Mouse (Mus musculus): ENCODE data around the gene Cd302. TPM values are rescaled to one million over a fixed set of nuclear protein-coding genes. Genes with fewer than 3 reads are reported as not detected.
A peak's percentile ranks its signal among the peaks of the same experiment; 100 is the strongest.

The Cd302 gene
- polyA plus RNA-seq, 1 experiment from 2014 or later, result 58.5 TPM

GRCm38 (mm10) chr2:60260621-60261350 is 23.5 kb downstream of the Cd302 start:
- Histone ChIP-seq H3K27me3 (replicated peaks; ENCODE audit: control insufficient read depth, insufficient read depth, low read length) (no peaks in the 10 kb centered on the region), H3K36me3 (ENCODE audit: control insufficient read depth, insufficient read depth) (peaks cover 12% of the 10 kb centered on the region; the same call in 1 of the 2 replicates), H3K4me2 (replicated peaks; ENCODE audit: low read depth) (no peak overlapping the region), H3K4me3 (ENCODE audit: low read depth, low read length) (no peak overlapping the region), H3K4me1 (replicated peaks; ENCODE audit: control insufficient read depth, insufficient read depth, low read length) (peaks cover 4% of the 10 kb centered on the region; the same call in 1 of the 2 replicates), H3K9me3 (ENCODE audit: control insufficient read depth) (no peaks in the 10 kb centered on the region), H3K27ac (ENCODE audit: low read depth, low read length) (peak overlapping the region; percentile 87), H3K9ac (ENCODE audit: low read depth, low read length) (no peak overlapping the region)
- no peak for TF ChIP-seq CTCF (IDR thresholded peaks at IDR 0.05; ENCODE audit: low read depth)
- WGBS, result 54% methylated on average over 5 of the region's 5 CpGs
- peak; percentile 76 for ATAC-seq

GRCm38 (mm10) chr2:60259186-60259585 is 25.1 kb downstream of the Cd302 start:
- H3K4me3 ChIP-seq (ENCODE audit: low read depth, low read length), result no peak overlapping the region
- H3K36me3 ChIP-seq (ENCODE audit: control insufficient read depth, insufficient read depth), result peaks cover 19% of the 10 kb centered on the region
- no peak for ATAC-seq
- H3K9ac ChIP-seq (ENCODE audit: low read depth, low read length), result no peak overlapping the region
- TF ChIP-seq CTCF (IDR thresholded peaks at IDR 0.05; ENCODE audit: low read depth), result no peak
- H3K27me3 ChIP-seq (replicated peaks; ENCODE audit: control insufficient read depth, insufficient read depth, low read length), result no peaks in the 10 kb centered on the region
- 96% methylated on average over 5 of the region's 5 CpGs for WGBS
- H3K4me1 ChIP-seq (replicated peaks; ENCODE audit: control insufficient read depth, insufficient read depth, low read length), result peaks cover 4% of the 10 kb centered on the region; the same call in 1 of the 2 replicates
- H3K4me2 ChIP-seq (replicated peaks; ENCODE audit: low read depth), result no peak overlapping the region
- H3K9me3 ChIP-seq (ENCODE audit: control insufficient read depth), result no peaks in the 10 kb centered on the region
- H3K27ac ChIP-seq (ENCODE audit: low read depth, low read length), result no peak overlapping the region

- H3K4me3 ChIP-seq (ENCODE audit: low read depth, low read length), result no peak overlapping the region
- H3K9ac ChIP-seq (ENCODE audit: low read depth, low read length), result no peak overlapping the region
- peaks cover 4% of the 10 kb centered on the region for H3K4me1 ChIP-seq (replicated peaks; ENCODE audit: control insufficient read depth, insufficient read depth, low read length)
- no peak overlapping the region for H3K27ac ChIP-seq (ENCODE audit: low read depth, low read length)
- peaks cover 20% of the 10 kb centered on the region for H3K36me3 ChIP-seq (ENCODE audit: control insufficient read depth, insufficient read depth)
- H3K9me3 ChIP-seq (ENCODE audit: control insufficient read depth), result no peaks in the 10 kb centered on the region
- TF ChIP-seq CTCF (IDR thresholded peaks at IDR 0.05; ENCODE audit: low read depth), result no peak
- no peaks in the 10 kb centered on the region for H3K27me3 ChIP-seq (replicated peaks; ENCODE audit: control insufficient read depth, insufficient read depth, low read length)
- no peak overlapping the region for H3K4me2 ChIP-seq (replicated peaks; ENCODE audit: low read depth)
- ATAC-seq, result no peak
- WGBS, result 71% methylated on average over 2 of the region's 2 CpGs
Measured at GRCm38 (mm10) chr2:60256751-60257150, 27.5 kb downstream of the Cd302 start.

- no peak for ATAC-seq
- no peak for TF ChIP-seq CTCF (IDR thresholded peaks at IDR 0.05; ENCODE audit: low read depth)
- no peaks in the 10 kb centered on the region for H3K9me3 ChIP-seq (ENCODE audit: control insufficient read depth)
Measured at GRCm38 (mm10) chr2:60253506-60253905, 30.8 kb downstream of the Cd302 start.

GRCm38 (mm10) chr2:60252782-60253181 is 31.5 kb downstream of the Cd302 start:
- TF ChIP-seq CTCF (IDR thresholded peaks at IDR 0.05; ENCODE audit: low read depth), result no peak
- peak; percentile 85 for ATAC-seq
- WGBS, result 54% methylated on average over 4 of the region's 4 CpGs

More at GRCm38 (mm10) chr2:60253506-60253905, 30.8 kb downstream of the Cd302 start:
- Histone ChIP-seq H3K4me2 (replicated peaks; ENCODE audit: low read depth) (no peak overlapping the region), H3K4me1 (replicated peaks; ENCODE audit: control insufficient read depth, insufficient read depth, low read length) (no peaks in the 10 kb centered on the region; the same call in 1 of the 2 replicates), H3K4me3 (ENCODE audit: low read depth, low read length) (no peak overlapping the region), H3K27ac (ENCODE audit: low read depth, low read length) (no peak overlapping the region), H3K9ac (ENCODE audit: low read depth, low read length) (no peak overlapping the region), H3K27me3 (replicated peaks; ENCODE audit: control insufficient read depth, insufficient read depth, low read length) (no peaks in the 10 kb centered on the region), H3K36me3 (ENCODE audit: control insufficient read depth, insufficient read depth) (peaks cover 18% of the 10 kb centered on the region)

GRCm38 (mm10) chr2:60234506-60234905 is 49.8 kb downstream of the Cd302 start:
- H3K4me2 ChIP-seq (replicated peaks; ENCODE audit: low read depth), result no peak overlapping the region
- H3K27me3 ChIP-seq (replicated peaks; ENCODE audit: control insufficient read depth, insufficient read depth, low read length), result no peaks in the 10 kb centered on the region
- ATAC-seq, result no peak
- no peaks in the 10 kb centered on the region for H3K4me1 ChIP-seq (replicated peaks; ENCODE audit: control insufficient read depth, insufficient read depth, low read length)
- no peaks in the 10 kb centered on the region for H3K9me3 ChIP-seq (ENCODE audit: control insufficient read depth)
- TF ChIP-seq CTCF (IDR thresholded peaks at IDR 0.05; ENCODE audit: low read depth), result no peak
- 85% methylated on average over 7 of the region's 7 CpGs for WGBS
- no peak overlapping the region for H3K9ac ChIP-seq (ENCODE audit: low read depth, low read length)
- peaks cover 69% of the 10 kb centered on the region for H3K36me3 ChIP-seq (ENCODE audit: control insufficient read depth, insufficient read depth)
- no peak overlapping the region for H3K4me3 ChIP-seq (ENCODE audit: low read depth, low read length)
- H3K27ac ChIP-seq (ENCODE audit: low read depth, low read length), result no peak overlapping the region

More at GRCm38 (mm10) chr2:60252782-60253181, 31.5 kb downstream of the Cd302 start:
- H3K27me3 ChIP-seq (replicated peaks; ENCODE audit: control insufficient read depth, insufficient read depth, low read length), result no peaks in the 10 kb centered on the region
- no peak overlapping the region for H3K4me2 ChIP-seq (replicated peaks; ENCODE audit: low read depth)
- H3K9ac ChIP-seq (ENCODE audit: low read depth, low read length), result no peak overlapping the region
- no peak overlapping the region for H3K4me3 ChIP-seq (ENCODE audit: low read depth, low read length)
- no peaks in the 10 kb centered on the region for H3K9me3 ChIP-seq (ENCODE audit: control insufficient read depth)
- H3K27ac ChIP-seq (ENCODE audit: low read depth, low read length), result no peak overlapping the region
- H3K36me3 ChIP-seq (ENCODE audit: control insufficient read depth, insufficient read depth), result peaks cover 17% of the 10 kb centered on the region
- H3K4me1 ChIP-seq (replicated peaks; ENCODE audit: control insufficient read depth, insufficient read depth, low read length), result no peaks in the 10 kb centered on the region; the same call in 1 of the 2 replicates

All from intestine, postnatal 0 days (tissue).